ENCODE assay signal across 15 mouse cellular contexts in the genomic region with DNA sequence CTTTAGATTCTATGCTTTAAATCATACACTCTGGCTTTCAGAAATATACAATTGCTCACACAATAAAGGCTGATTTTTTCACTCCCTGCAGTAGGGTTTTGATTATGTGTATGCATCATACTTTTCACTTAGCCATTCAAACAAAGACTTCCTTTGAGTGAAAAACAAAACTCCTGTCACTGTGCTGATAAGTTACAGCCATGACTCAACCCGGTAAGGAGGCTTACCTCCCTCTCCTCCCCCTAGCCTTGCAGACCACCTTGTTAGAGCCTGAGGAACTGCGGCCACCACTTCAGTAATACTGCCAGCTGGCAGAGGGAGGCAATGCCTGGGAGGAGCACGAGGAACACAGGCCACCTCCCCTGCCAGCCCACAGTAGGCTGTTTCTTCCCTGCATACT.
"Had no signal": no experiment of that assay in that cellular context is flagged by ENCODE, and none has a peak within 500 bp of the region (broad histone marks: within the 10 kb centered on the region; RNA-seq: fewer than 3 reads in every experiment).

No protein-coding gene starts in this region.

- H3K27ac ChIP-seq: liver, embryonic 15.5 days; macrophage; midbrain, embryonic 15.5 days; neural tube, embryonic 12.5 days; stomach, embryonic 15.5 days had no signal

- H3K36me3 ChIP-seq: liver, embryonic 15.5 days; midbrain, embryonic 15.5 days; neural tube, embryonic 12.5 days; stomach, embryonic 15.5 days had no signal

- H3K4me3 ChIP-seq: liver, embryonic 15.5 days; megakaryocyte, embryonic 14.5 days; midbrain, embryonic 15.5 days; neural tube, embryonic 12.5 days; stomach, embryonic 15.5 days had no signal

- ATAC-seq: midbrain, embryonic 15.5 days had no signal

- H3K4me2 ChIP-seq: liver, embryonic 11.5 days; liver, embryonic 15.5 days; midbrain, embryonic 11.5 days; midbrain, embryonic 15.5 days; neural tube, embryonic 12.5 days; stomach, embryonic 15.5 days had no signal

- H3K9me3 ChIP-seq: liver, embryonic 15.5 days; midbrain, embryonic 15.5 days; neural tube, embryonic 12.5 days; stomach, embryonic 15.5 days had no signal

- DNase-seq: kidney, adult 2 months; kidney, postnatal 25 days; lung, adult 2 months; lung, postnatal 14 days; retina, postnatal 1 day; thymus, adult 18-20 months; thymus, postnatal 14 days had no signal

- H3K4me1 ChIP-seq: neural tube, embryonic 12.5 days had no signal

- H3K9ac ChIP-seq: liver, embryonic 15.5 days; midbrain, embryonic 15.5 days; neural tube, embryonic 12.5 days; stomach, embryonic 15.5 days had no signal

- H3K27me3 ChIP-seq: liver, embryonic 15.5 days; midbrain, embryonic 15.5 days; neural tube, embryonic 12.5 days; stomach, embryonic 15.5 days had no signal
